Mouse (Mus musculus): ENCODE measurements around the gene Lrrc7. TPM values are rescaled to one million over a fixed set of nuclear protein-coding genes. Genes with fewer than 3 reads are reported as not detected.

The Lrrc7 gene
- total RNA-seq (2015; ENCODE audit: low replicate concordance) (not detected in 2 replicates), total RNA-seq (2017; ENCODE audit: low replicate concordance) (not detected in 2 replicates)

- no peak for ATAC-seq (replicated peaks; ENCODE audit: low FRiP score, poor library complexity, severe bottlenecking)
Measured at GRCm38 (mm10) chr3:158561987-158562360, at the start of gene Lrrc7. TSS of gene Lrrc7 (minus strand) at chr3:158562221.

GRCm38 (mm10) chr3:158607065-158607464 lies 45.0 kb upstream of the Lrrc7 start:
- no peak for ATAC-seq (replicated peaks; ENCODE audit: low FRiP score, poor library complexity, severe bottlenecking)

DNA sequence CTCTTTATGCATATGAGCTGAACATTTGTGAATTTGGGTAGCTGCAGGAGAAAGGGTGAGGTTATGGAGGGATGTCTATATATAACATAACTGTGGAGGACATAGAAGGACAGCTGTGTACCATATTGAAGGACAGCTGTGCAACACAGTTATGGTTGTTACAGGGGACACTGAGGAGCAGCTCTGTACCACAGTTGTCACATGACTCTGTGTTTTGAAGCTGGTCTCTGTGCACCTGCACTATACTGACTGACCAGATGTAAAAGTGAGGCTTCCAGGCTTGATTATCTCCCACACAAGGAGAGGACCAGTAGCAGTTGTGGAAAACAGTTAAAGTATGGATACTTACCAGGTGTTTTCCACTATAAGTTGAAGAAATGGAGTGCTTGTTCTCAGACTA lies 43.3 kb upstream of the Lrrc7 start:
- no peak for ATAC-seq (replicated peaks; ENCODE audit: low FRiP score, poor library complexity, severe bottlenecking)

- 0 out of 2 replicates have a peak, but pooled peaks have one; percentile 19 for ATAC-seq (replicated peaks; ENCODE audit: low FRiP score, poor library complexity, severe bottlenecking)
Measured at GRCm38 (mm10) chr3:158561256-158561986, 600 bp downstream of the Lrrc7 start.

DNA sequence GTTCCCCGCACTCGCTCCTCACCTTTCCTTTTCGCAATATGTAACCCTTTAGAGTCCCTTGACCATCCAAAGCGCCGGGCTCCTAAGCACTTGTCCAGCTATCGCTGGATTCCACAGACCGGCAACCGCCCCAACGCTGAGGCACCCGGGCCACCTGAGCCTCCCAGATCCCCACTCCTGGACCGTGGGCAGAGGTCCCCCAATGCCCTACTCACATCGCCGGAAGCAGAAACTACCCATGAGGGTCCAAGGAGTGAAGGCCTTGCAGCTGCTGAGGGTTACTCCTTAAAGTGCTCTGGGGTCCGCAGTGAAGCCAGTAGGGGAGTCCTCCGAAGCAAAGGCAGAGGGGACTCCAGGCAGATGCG lies 1.1 kb downstream of the Lrrc7 start:
- ATAC-seq (replicated peaks; ENCODE audit: low FRiP score, poor library complexity, severe bottlenecking) = 0 out of 2 replicates have a peak, but pooled peaks have one; percentile 25

DNA sequence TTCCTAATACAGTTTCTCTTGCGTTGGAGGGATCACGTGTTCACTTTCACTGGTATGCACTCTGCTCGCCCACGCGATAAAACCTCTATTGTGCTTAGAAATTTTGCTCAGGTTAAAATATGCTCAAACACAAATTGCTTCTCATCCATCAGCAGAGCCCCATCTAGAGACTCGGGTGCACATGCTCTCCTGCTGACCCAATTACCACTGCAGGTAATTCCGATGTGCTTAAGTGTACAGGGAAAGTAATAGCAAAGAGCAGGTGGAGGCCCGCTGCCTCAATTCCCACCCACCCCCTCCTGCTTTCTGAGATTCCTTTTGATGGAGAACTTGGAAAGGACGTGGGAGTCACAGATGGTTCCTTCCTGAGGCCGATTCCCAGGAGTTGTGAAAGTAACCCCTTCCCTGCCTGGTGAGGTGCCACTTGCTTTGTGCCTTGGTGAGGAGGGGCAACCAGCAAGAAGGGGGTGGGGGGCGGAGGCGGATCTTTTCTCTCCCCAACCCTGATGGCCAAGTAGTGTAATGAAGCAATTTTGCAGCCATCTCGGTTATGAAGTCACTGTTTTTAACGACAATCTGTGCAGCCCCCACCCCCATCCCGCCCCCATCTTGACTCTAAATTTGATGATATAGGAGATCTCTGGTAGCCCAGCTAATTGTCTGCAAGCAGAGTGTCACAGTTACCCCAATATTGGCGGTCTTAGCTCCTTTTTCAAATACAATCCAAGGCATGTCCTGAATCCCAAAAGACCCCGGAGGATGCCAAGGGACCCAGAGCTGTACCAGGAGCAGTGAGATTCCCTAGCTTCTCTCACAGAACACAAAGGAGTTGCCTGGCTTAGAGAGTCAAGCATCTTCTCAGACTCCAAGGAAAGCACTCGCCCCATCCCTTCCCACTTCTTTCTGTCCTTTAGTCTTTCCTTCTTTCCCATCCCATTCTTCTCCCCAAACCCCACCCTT lies 2.0 kb downstream of the Lrrc7 start:
- ATAC-seq (replicated peaks; ENCODE audit: low FRiP score, poor library complexity, severe bottlenecking) = no peak

DNA sequence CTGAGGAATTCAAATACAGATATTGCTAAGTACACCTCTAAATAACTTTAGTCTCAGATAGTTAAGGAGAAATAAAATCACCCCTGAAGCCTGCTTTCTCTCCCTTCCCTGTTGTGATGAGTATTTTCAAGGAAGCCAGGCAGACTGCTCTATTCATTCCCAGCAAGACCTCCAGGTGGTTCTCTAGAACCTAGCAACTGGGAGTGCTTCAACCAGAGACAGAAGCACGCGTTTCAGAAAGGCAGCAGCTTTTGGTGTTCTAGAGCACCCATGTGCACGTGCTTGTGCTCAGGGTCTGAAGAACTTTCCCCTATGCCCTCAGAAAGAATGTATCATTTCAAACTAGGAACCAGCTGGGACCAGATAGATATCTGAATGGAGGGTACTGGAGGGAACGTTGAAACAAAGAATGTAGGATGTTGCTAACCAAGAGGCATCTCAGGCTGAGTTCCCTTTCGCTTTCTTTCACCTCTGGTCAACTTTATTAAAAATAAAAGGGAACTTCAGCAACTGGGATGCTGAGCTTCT lies 2.8 kb downstream of the Lrrc7 start:
- no peak for ATAC-seq (replicated peaks; ENCODE audit: low FRiP score, poor library complexity, severe bottlenecking)

DNA sequence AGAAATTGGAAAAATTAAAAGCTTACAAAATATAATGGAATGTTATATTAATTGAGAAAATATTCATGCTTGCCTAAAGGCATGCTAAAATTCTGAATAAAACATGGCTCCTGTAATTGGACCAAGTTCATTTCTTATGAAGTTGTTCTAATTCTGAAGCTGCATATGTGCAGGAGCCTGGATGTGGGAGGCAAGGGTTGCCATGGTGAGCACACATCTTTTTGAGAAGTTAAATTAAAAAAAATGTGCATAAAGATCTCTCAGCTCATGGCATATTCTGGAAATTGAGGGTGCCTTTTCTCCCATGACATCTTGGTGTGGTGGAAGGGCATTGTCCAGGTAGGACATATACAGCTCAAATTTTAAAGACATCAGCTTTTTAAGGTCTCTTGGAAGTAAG lies 3.4 kb downstream of the Lrrc7 start:
- no peak for ATAC-seq (replicated peaks; ENCODE audit: low FRiP score, poor library complexity, severe bottlenecking)

- ATAC-seq (replicated peaks; ENCODE audit: low FRiP score, poor library complexity, severe bottlenecking) = no peak
Measured at GRCm38 (mm10) chr3:158554280-158554679, 7.7 kb downstream of the Lrrc7 start.

DNA sequence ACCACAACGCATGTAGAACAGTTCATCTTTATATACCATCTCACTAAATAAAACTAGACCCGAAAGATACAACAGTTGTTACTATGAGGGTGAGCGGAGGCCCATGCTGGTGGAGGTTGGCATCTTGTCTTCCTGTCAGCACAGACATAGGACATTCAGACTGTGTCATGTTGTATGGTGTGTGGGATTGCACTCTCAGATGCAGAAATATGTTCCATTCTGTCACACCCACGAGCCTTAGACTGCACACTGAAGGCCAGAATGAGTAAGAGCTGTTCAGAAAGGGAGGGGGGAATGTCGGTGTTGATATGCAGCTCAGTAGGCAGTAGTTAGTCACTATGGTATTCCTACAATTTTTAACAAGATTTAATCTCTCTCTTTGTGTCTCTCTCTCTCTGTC lies 9.9 kb downstream of the Lrrc7 start:
- no peak for ATAC-seq (replicated peaks; ENCODE audit: low FRiP score, poor library complexity, severe bottlenecking)

DNA sequence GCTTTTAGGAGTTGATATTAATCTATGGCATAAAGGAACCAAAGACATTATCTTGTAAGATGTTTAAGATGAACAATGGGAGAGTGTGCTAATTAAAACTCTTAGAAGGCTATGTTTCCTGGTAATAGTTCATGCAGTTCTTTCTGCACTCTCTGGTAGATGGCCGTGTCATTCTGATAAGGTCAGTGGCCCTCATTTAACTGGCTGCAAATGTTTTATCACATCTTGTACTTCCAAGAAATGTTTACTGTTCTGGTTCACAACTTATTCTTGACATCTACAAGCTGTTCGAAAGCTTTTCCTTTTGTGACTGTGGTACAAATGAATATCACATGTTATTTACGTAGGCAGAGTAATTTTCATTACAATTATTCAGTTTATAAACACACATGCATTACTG lies 18.5 kb downstream of the Lrrc7 start:
- ATAC-seq (replicated peaks; ENCODE audit: low FRiP score, poor library complexity, severe bottlenecking) = no peak

GRCm38 (mm10) chr3:158532859-158533258 lies 29.2 kb downstream of the Lrrc7 start:
- ATAC-seq (replicated peaks; ENCODE audit: low FRiP score, poor library complexity, severe bottlenecking) = no peak

DNA sequence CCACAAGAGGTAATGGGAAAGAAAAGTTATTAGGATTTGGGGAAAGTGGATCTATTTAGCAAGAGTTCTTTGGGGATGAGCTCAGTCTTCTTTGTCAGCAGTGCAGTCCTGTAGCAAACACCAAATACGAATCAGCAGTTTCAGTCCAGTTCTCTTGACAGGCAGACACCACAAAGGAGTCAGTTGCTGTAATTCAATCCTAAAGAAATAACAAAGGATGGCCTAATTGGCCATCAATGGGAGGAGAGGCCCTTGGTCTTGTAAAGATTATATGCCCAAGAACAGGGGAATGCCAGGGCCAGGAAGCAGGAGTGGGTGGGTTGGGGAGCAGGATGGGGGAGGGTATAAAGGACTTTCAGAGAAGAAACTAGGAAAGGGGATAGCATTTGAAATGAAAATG lies 33.5 kb downstream of the Lrrc7 start:
- ATAC-seq (replicated peaks; ENCODE audit: low FRiP score, poor library complexity, severe bottlenecking) = no peak

GRCm38 (mm10) chr3:158493730-158494129 lies 68.3 kb downstream of the Lrrc7 start:
- no peak; the same call in 1 of the 2 replicates for ATAC-seq (replicated peaks; ENCODE audit: low FRiP score, poor library complexity, severe bottlenecking)

- no peak for ATAC-seq (replicated peaks; ENCODE audit: low FRiP score, poor library complexity, severe bottlenecking)
Measured at GRCm38 (mm10) chr3:158479677-158480076, 82.3 kb downstream of the Lrrc7 start.

DNA sequence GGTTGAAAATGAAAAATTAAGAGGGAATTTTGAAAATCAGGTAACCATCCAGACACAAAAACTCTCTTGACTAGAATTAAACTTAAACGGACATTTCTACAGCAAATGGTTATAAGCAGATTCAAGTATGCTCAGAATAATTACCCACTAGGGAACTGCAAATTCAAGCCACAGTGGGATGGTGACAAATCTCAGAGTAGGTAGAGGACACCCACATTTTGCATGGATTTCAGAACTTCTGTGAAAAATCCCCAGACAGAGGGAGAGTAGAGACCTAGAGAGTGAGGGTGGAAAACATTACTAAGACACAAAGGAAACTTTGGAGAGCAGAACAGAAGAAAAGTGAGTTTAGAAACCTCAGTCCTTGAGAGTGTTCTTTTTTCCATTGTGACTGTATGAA lies 161.4 kb downstream of the Lrrc7 start:
- ATAC-seq (replicated peaks; ENCODE audit: low FRiP score, poor library complexity, severe bottlenecking) = no peak

GRCm38 (mm10) chr3:158391534-158391933 lies 170.5 kb downstream of the Lrrc7 start:
- no peak for ATAC-seq (replicated peaks; ENCODE audit: low FRiP score, poor library complexity, severe bottlenecking)

DNA sequence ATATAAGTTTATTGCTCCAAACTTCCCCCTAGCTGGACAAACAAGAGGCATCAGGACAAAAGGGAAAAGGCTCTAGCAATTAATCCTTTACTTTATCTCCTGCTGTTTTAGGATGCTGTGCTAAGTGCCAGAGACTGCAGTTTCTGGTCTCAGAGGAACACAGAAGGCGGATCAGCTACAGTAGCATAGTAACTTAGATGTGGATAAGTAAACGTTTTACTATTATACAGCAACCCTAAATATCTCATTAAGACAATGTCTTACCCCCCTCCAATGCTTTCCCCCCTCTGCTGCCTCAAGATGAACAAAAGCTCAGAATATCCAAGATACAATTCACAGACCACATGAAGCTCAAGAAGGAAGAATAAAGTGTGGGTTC lies 174.0 kb downstream of the Lrrc7 start:
- no peak for ATAC-seq (replicated peaks; ENCODE audit: low FRiP score, poor library complexity, severe bottlenecking)

DNA sequence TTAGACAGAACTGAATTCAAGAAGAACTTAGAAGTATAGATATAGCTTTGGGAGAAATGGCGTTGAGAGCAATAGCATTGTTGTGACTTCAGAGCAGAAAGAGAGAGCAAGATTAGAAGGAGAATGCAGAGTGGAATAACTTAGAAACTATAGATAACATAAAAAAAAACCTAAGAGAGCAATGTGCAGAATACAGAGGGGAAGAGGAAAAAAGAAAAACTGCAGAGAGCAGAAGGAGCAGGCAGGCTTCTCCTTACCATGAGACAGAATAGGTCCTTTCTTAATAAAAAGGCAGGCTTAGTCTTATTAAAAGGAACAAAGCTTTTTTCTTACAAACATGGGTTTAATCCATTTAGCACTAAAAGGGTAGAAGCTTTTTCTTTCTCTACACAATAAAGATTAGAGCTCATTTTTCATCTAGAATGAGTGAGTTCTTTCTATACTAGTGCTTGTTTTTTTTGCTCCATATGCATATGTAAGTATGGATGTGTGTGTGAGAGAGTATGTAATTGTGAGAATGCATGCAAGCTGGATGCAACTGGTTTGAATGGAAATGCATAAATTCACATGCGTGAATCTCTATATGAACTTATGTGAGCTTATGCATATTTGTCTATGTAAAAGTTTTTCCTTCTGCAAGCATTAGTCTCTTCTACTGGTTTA lies 174.5 kb downstream of the Lrrc7 start:
- no peak for ATAC-seq (replicated peaks; ENCODE audit: low FRiP score, poor library complexity, severe bottlenecking)

GRCm38 (mm10) chr3:158386848-158387247 lies 175.2 kb downstream of the Lrrc7 start:
- ATAC-seq (replicated peaks; ENCODE audit: low FRiP score, poor library complexity, severe bottlenecking) = no peak

Data from erythroid progenitor cell, adult 5-6 weeks (primary cell).